Mouse (Mus musculus): ENCODE results near the gene Mepce. TPM values are rescaled to one million over a fixed set of nuclear protein-coding genes. Genes with fewer than 3 reads are reported as not detected.

Mepce gene
- polyA plus RNA-seq, 1 experiment from 2014 or later: 13.6 TPM

- no peak overlapping the region for H3K4me2 ChIP-seq (replicated peaks; ENCODE audit: low read depth, low read length)
- H3K27me3 ChIP-seq (ENCODE audit: control insufficient read depth, insufficient read depth, low read length): no peaks in the 10 kb centered on the region
- no peak overlapping the region for H3K9ac ChIP-seq (replicated peaks; ENCODE audit: low read depth, low read length)
- H3K4me3 ChIP-seq (ENCODE audit: low read depth, low read length): no peak overlapping the region
- WGBS: 21% methylated on average over 5 of the region's 5 CpGs
- peak overlapping the region; percentile 40; the same call in 1 of the 2 replicates for H3K27ac ChIP-seq (ENCODE audit: low read length)
- H3K4me1 ChIP-seq (ENCODE audit: control insufficient read depth, insufficient read depth, low read length): peaks cover 10% of the 10 kb centered on the region
- peak; percentile 47; the same call in 1 of the 2 replicates for ATAC-seq (ENCODE audit: insufficient number of reproducible peaks, insufficient read depth, low FRiP score, low read depth)
- no peaks in the 10 kb centered on the region for H3K9me3 ChIP-seq (ENCODE audit: control insufficient read depth, low read depth, low read length)
- peaks cover 9% of the 10 kb centered on the region for H3K36me3 ChIP-seq (ENCODE audit: control insufficient read depth, insufficient read depth, low read length)
Measured at GRCm38 (mm10) chr5:137776408-137776918, 11.0 kb downstream of the Mepce start.

GRCm38 (mm10) chr5:137775587-137776290, 11.7 kb downstream of the Mepce start:
- peaks cover 10% of the 10 kb centered on the region for H3K4me1 ChIP-seq (ENCODE audit: control insufficient read depth, insufficient read depth, low read length)
- no peak overlapping the region for H3K4me2 ChIP-seq (replicated peaks; ENCODE audit: low read depth, low read length)
- no peak overlapping the region for H3K4me3 ChIP-seq (ENCODE audit: low read depth, low read length)
- H3K27me3 ChIP-seq (ENCODE audit: control insufficient read depth, insufficient read depth, low read length): no peaks in the 10 kb centered on the region
- no peaks in the 10 kb centered on the region for H3K9me3 ChIP-seq (ENCODE audit: control insufficient read depth, low read depth, low read length)
- WGBS: 87% methylated on average over 2 of the region's 2 CpGs
- H3K27ac ChIP-seq (ENCODE audit: low read length): peak overlapping the region; percentile 40; the same call in 1 of the 2 replicates
- peaks cover 3% of the 10 kb centered on the region; the same call in 1 of the 2 replicates for H3K36me3 ChIP-seq (ENCODE audit: control insufficient read depth, insufficient read depth, low read length)
- H3K9ac ChIP-seq (replicated peaks; ENCODE audit: low read depth, low read length): no peak overlapping the region
- no peak for ATAC-seq (ENCODE audit: insufficient number of reproducible peaks, insufficient read depth, low FRiP score, low read depth)

GRCm38 (mm10) chr5:137772755-137773154, 14.7 kb downstream of the Mepce start:
- Histone ChIP-seq H3K27me3 (ENCODE audit: control insufficient read depth, insufficient read depth, low read length) (no peaks in the 10 kb centered on the region), H3K4me3 (ENCODE audit: low read depth, low read length) (no peak overlapping the region)
- no peak for ATAC-seq (ENCODE audit: insufficient number of reproducible peaks, insufficient read depth, low FRiP score, low read depth)

GRCm38 (mm10) chr5:137770709-137771108, 16.7 kb downstream of the Mepce start:
- H3K36me3 ChIP-seq (ENCODE audit: control insufficient read depth, insufficient read depth, low read length): no peaks in the 10 kb centered on the region
- WGBS: 38% methylated on average over 2 of the region's 2 CpGs

More at GRCm38 (mm10) chr5:137772755-137773154, 14.7 kb downstream of the Mepce start:
- Histone ChIP-seq H3K9me3 (ENCODE audit: control insufficient read depth, low read depth, low read length) (no peaks in the 10 kb centered on the region), H3K27ac (ENCODE audit: low read length) (no peak overlapping the region), H3K36me3 (ENCODE audit: control insufficient read depth, insufficient read depth, low read length) (no peaks in the 10 kb centered on the region), H3K4me1 (ENCODE audit: control insufficient read depth, insufficient read depth, low read length) (peaks cover 3% of the 10 kb centered on the region; the same call in 1 of the 2 replicates), H3K9ac (replicated peaks; ENCODE audit: low read depth, low read length) (no peak overlapping the region), H3K4me2 (replicated peaks; ENCODE audit: low read depth, low read length) (no peak overlapping the region)

GRCm38 (mm10) chr5:137768475-137768874, 19.0 kb downstream of the Mepce start:
- Histone ChIP-seq H3K36me3 (ENCODE audit: control insufficient read depth, insufficient read depth, low read length) (no peaks in the 10 kb centered on the region), H3K9me3 (ENCODE audit: control insufficient read depth, low read depth, low read length) (no peaks in the 10 kb centered on the region), H3K4me1 (ENCODE audit: control insufficient read depth, insufficient read depth, low read length) (no peaks in the 10 kb centered on the region), H3K27me3 (ENCODE audit: control insufficient read depth, insufficient read depth, low read length) (no peaks in the 10 kb centered on the region), H3K27ac (ENCODE audit: low read length) (no peak overlapping the region), H3K4me2 (replicated peaks; ENCODE audit: low read depth, low read length) (no peak overlapping the region), H3K4me3 (ENCODE audit: low read depth, low read length) (no peak overlapping the region), H3K9ac (replicated peaks; ENCODE audit: low read depth, low read length) (no peak overlapping the region)
- ATAC-seq (ENCODE audit: insufficient number of reproducible peaks, insufficient read depth, low FRiP score, low read depth): no peak
- WGBS: 75% methylated on average over 1 of the region's 1 CpGs

More at GRCm38 (mm10) chr5:137770709-137771108, 16.7 kb downstream of the Mepce start:
- H3K27me3 ChIP-seq (ENCODE audit: control insufficient read depth, insufficient read depth, low read length): no peaks in the 10 kb centered on the region
- no peak overlapping the region for H3K4me3 ChIP-seq (ENCODE audit: low read depth, low read length)
- H3K9me3 ChIP-seq (ENCODE audit: control insufficient read depth, low read depth, low read length): no peaks in the 10 kb centered on the region
- no peak overlapping the region for H3K9ac ChIP-seq (replicated peaks; ENCODE audit: low read depth, low read length)
- no peak overlapping the region for H3K4me2 ChIP-seq (replicated peaks; ENCODE audit: low read depth, low read length)
- no peak for ATAC-seq (ENCODE audit: insufficient number of reproducible peaks, insufficient read depth, low FRiP score, low read depth)
- no peak overlapping the region for H3K27ac ChIP-seq (ENCODE audit: low read length)
- no peaks in the 10 kb centered on the region for H3K4me1 ChIP-seq (ENCODE audit: control insufficient read depth, insufficient read depth, low read length)

DNA sequence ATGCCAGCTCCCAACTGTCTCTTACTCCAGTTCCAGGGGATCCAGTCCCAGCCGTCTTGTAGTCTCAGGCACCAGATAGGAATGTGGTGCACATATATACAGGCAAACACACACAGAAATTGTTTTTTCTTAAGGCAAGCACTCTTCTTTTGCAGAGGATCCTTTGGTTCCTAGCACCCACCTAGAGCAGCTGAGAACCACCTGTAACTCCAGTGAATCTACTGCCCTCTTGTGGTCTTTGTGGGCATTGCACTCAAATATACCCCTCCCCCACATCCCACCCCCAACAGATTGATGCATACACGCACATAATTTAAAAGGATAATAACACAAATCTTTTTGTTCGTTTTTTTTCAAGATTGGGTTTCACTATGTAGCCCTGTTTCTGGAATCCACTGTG, 21.2 kb downstream of the Mepce start:
- Histone ChIP-seq H3K27me3 (ENCODE audit: control insufficient read depth, insufficient read depth, low read length) (no peaks in the 10 kb centered on the region), H3K4me1 (ENCODE audit: control insufficient read depth, insufficient read depth, low read length) (no peaks in the 10 kb centered on the region), H3K27ac (ENCODE audit: low read length) (no peak overlapping the region), H3K4me2 (replicated peaks; ENCODE audit: low read depth, low read length) (no peak overlapping the region), H3K9ac (replicated peaks; ENCODE audit: low read depth, low read length) (no peak overlapping the region), H3K36me3 (ENCODE audit: control insufficient read depth, insufficient read depth, low read length) (no peaks in the 10 kb centered on the region), H3K4me3 (ENCODE audit: low read depth, low read length) (no peak overlapping the region), H3K9me3 (ENCODE audit: control insufficient read depth, low read depth, low read length) (no peaks in the 10 kb centered on the region)
- ATAC-seq (ENCODE audit: insufficient number of reproducible peaks, insufficient read depth, low FRiP score, low read depth): no peak
- 56% methylated on average over 3 of the region's 3 CpGs for WGBS

GRCm38 (mm10) chr5:137764609-137765340, 22.7 kb downstream of the Mepce start:
- Histone ChIP-seq H3K36me3 (ENCODE audit: control insufficient read depth, insufficient read depth, low read length) (no peaks in the 10 kb centered on the region), H3K9ac (replicated peaks; ENCODE audit: low read depth, low read length) (no peak overlapping the region), H3K4me2 (replicated peaks; ENCODE audit: low read depth, low read length) (no peak overlapping the region), H3K27ac (ENCODE audit: low read length) (no peak overlapping the region), H3K4me1 (ENCODE audit: control insufficient read depth, insufficient read depth, low read length) (no peaks in the 10 kb centered on the region), H3K27me3 (ENCODE audit: control insufficient read depth, insufficient read depth, low read length) (no peaks in the 10 kb centered on the region), H3K4me3 (ENCODE audit: low read depth, low read length) (no peak overlapping the region), H3K9me3 (ENCODE audit: control insufficient read depth, low read depth, low read length) (no peaks in the 10 kb centered on the region)
- ATAC-seq (ENCODE audit: insufficient number of reproducible peaks, insufficient read depth, low FRiP score, low read depth): no peak
- WGBS: 55% methylated on average over 9 of the region's 9 CpGs

DNA sequence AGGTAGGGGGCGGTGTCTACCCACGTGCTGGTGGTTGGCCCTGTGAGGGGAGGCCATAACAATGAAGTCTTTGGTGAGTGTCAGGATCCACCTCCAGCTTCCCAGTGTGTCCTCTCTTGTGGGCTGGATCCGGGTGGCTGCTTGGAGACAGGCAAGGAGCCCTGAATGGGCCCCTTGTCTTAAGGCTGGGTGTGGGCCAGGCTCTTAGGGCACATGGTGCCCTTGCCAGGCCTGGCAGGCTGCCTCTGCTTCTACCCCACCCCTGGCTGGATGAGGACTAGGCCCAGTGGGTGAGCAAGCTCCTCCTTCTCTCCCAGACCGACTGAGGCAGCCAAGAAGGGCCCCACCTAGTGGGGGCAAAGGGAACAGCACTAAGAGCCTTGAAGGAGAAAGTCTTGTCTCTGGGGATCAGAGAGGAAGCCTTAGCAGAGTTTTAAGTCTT, 27.5 kb downstream of the Mepce start:
- no peak overlapping the region for H3K9ac ChIP-seq (replicated peaks; ENCODE audit: low read depth, low read length)
- H3K4me1 ChIP-seq (ENCODE audit: control insufficient read depth, insufficient read depth, low read length): no peaks in the 10 kb centered on the region
- no peaks in the 10 kb centered on the region for H3K27me3 ChIP-seq (ENCODE audit: control insufficient read depth, insufficient read depth, low read length)
- peaks cover 27% of the 10 kb centered on the region for H3K36me3 ChIP-seq (ENCODE audit: control insufficient read depth, insufficient read depth, low read length)
- no peaks in the 10 kb centered on the region for H3K9me3 ChIP-seq (ENCODE audit: control insufficient read depth, low read depth, low read length)
- H3K4me2 ChIP-seq (replicated peaks; ENCODE audit: low read depth, low read length): no peak overlapping the region
- no peak overlapping the region for H3K4me3 ChIP-seq (ENCODE audit: low read depth, low read length)
- H3K27ac ChIP-seq (ENCODE audit: low read length): no peak overlapping the region
- WGBS: 41% methylated on average over 4 of the region's 4 CpGs
- peak; percentile 72 for ATAC-seq (ENCODE audit: insufficient number of reproducible peaks, insufficient read depth, low FRiP score, low read depth)
